Mouse (Mus musculus) c-Kit-positive CD71-positive TER-119-positive erythroid progenitor cells, embryonic 14.5 days (primary cell): ENCODE data around the gene Lipt1.
A peak's percentile ranks its signal among the peaks of the same experiment; 100 is the strongest.

Source experiments
- DNase-seq: peaks from one replicate; pipeline ENCODE4 v3.0.0-alpha.2; 2013; ENCODE audit warnings: low spot score

The Lipt1 gene

DNA sequence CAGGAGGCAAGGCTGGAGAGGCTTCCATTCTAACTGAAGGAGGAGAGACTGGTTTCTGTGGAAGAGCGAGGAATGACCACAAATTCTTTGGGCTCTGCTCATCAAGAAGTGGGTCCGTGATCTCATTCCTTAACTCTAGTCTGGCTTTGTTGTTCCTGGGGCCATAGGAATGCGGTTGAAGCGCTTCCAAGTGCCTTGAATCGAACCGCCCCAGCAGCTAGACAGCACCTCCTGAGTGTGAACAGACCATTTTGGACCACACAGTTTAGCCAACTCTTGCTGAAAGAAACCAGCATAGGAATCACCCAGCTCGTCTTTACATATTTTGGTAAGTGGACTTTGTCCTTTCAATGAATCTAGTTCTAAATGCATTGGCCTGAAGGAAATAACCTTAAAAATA is at the start of gene Lipt1:
Gene Lipt1 (plus strand): TSS at position 35 of the 400 bp plus-strand sequence.
- DNase-seq = no peak

DNA sequence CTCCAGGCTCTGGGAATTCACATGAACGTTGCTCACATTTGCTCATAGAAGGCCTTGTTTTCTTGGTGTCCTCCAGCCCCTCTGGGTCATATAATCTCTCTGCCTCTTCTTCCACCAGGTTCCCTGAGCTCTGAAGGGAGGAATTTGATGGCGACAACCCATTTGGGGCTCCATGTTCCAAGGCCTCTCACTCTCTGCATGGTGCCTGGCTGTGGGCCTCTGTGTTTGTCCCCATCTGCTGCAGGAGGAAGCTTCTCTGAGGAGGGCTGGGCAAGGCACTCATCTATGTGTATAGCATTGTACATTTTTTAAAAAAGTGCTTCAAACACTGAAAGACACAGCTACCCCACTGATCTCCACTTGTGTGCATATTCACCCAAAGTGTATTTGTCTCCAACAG is 39.9 kb upstream of the Lipt1 start:
- DNase-seq = no peak

DNA sequence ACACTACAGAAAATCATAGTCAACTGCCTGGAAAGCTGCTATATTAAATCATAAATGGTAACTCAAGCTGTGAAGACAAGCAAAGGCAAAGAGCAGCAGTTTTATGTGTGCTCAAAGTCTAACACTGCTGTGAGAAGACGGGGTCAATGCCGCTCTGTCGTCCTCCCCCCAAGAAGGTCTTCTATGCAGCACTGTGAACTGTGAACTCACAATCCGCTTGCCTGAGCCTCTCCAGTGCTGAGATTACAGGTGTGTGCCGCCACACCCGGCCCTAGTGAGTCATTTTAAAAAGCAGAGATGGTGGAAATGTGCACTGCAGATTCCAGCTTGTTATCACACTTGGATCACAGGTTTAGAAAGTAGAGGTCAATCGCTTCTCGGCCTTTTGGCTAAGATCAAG is 24.7 kb upstream of the Lipt1 start:
- no peak for DNase-seq

DNA sequence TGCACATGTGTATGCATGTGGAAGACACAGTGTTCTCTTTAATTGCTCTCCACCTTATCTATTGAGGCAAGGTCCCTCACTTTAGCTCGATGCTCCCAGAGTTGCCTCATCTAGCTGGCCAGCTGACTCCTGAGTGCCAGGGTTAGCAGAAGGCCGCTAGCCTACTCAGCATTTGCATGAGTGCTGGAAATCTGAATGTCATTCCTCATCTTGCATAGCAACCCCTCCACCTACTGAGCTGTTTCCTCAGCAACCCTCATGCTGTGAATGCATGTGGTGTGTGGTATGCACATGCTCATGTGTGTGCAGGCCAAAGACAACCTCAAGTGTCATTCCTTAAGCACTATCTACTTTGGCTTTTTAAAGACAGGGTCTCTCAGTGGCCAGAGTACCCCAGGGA is 20.8 kb upstream of the Lipt1 start:
- DNase-seq = no peak

GRCm38 (mm10) chr1:37864511-37865400 is 6.8 kb upstream of the Lipt1 start:
- peak; percentile 97 for DNase-seq

- no peak for DNase-seq
These were observed 5.9 kb upstream of the Lipt1 start for GRCm38 (mm10) chr1:37865401-37866215.

GRCm38 (mm10) chr1:37866286-37866685 is 5.3 kb upstream of the Lipt1 start, which contains the start of gene Tsga10:
Gene Tsga10 (minus strand): TSS chr1:37866429.
- no peak for DNase-seq

DNA sequence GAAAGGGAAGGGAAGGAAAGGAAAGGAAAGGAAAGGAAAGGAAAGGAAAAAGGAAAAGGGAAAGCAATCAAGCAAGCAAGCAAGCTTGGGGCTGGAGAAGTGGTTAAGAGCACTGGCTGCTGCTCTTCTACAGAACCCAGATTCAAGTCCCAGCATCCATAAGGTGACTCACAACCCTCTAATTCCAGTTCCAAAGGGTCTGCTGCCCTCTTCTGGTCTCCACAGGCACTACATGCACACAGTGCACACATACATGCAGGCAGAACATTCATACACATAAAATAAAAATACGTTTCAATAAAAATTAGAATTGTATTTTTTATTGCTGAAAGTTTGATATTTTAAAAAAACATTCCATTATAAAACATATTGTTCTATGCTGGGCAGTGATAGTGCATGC is 4.5 kb upstream of the Lipt1 start:
- peak; percentile 74 for DNase-seq

DNA sequence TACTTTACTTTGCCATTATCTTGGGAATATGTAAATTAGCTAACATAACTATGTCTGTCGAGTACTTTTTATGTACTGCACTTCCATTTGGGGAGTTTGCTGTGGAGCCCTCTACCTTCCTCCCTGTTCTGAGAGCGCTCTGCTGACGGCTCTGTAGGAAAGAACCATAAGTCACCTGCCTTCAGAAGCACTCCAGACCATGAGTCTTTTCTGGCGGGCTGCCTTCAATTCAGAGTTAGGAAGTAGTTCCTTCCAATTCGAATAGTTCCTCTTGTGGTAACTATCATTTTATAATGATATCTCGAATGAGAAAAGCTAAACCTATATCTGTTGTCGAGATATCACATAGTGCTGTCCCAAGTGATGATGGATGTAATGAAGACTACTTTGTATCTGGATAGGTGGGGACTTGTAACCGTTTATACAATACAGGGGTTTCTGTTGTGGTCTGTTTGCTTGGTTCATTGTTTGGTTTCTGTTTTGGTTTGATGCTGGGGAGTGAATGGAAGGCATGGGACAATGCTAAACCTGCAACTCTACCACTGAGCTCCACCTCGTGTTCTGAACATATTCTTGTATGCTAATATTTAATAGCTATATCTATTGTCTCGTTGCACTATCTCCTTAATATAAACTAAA is 3.7 kb upstream of the Lipt1 start:
- DNase-seq = no peak

DNA sequence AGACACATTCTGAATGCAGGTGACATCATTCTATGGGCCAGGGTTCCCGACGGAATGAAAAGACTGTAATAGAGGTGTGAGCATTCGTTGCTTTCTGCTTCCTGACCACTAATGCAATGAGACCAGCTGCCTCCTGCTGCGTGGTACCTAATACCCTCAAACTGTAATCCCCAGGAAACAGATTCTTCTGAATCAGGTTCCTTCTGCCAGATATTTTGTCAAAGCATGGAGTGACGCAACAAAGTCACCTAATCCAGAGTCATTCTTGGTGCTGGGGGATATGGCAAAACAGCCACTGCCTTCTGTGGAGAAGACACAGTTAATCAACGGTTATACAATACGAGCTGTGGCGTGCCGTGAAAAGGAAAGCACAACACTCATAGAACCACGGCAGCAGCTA is 2.9 kb upstream of the Lipt1 start:
- no peak for DNase-seq

DNA sequence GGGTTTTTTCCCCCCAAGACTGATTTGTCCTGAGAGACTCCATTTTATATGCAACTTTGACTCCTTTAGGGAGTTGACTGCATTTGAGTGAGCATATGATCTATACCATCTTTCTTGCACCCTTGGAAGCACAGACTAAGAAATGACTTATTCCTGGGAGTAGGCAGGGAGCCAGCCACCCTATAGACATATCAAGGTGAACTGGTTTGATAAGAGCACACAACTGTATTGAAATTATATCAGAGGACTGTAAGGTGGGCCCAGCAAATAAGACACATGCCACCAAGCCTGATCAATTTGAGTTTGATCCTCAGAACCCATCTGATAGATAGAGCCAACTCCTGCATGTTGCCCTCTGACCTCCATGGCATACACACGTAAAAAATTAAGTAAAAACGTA is 2.2 kb upstream of the Lipt1 start:
- DNase-seq = no peak

DNA sequence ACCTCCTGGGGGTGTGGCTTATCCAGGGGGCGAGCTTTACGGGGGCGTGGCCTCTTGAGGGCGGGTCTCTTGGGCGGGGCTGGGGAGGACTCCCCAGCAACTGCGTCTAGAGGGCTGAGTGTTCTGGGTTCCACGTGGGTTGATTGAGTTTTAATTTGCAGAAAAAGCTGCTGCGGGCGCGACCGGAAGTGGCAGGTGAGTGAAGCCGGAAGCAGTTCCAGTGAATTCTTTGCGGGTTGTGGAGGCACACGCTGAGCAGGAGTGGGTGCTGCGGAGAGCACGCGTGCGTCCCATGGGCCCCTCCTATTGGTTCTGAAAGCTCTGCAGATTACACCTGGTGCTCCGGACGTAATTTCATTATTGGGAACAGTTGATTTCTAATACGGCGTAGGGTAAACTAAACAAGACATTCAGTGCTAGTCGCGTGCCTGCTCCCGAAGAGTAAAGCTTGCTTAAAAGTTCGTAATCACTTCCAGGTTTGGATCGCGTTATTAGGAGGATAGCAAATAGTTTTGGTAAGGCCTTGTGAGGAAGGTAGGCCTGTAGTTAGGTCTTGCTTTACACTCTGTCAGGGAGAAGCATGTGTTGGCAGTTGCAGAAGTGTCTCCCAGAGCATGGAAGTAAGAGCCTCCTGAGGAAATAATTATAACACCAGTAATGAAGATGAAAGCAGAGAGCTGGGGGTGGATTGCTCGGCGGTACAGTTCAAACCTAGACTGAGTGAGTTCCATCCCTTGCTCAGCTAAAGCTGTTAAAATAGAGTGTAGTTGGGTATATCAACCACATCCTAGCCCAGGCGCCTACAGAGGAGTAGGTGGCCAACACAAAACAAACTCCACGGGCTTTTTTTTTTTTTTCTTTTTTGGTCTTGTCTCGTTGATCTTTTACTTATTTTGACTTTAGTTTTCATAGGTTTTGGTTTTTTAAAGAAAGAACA is 861 bp downstream of the Lipt1 start:
- peak; percentile 80 for DNase-seq

- no peak for DNase-seq
These were observed 1.6 kb downstream of the Lipt1 start for GRCm38 (mm10) chr1:37873157-37873556.

DNA sequence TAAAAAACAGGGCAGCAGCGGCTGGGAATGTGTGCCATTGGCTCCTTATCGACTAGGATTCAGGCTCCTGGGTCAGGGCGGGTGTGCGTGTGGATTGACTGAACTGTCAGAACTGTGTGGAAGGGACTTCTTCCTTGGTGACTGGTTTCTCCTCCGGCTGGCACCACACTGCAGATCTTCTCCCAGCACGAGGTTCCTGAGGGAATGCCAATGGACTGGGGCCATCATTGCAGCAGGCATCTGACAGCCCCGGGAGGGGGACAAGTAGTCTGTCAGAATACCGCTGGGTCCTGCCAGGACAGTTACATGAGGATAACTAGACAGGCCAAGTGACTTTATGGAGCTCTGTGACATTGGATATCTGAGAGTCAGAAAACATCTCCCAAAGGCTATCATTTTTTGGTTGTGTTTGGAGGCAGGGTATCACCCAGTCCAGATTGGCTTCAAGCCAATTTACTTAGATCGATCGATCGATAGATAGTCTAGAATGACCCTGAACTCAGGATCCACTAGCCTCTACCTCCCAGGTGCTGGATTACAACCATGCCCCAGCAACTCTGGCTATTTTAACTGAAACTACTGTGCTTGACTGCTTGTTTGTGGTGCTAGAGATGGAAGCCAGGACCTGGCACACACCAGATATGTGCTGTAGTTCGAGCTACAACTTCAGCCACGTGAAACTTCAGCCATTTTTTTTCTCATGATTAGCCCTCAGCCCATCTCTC is 6.4 kb downstream of the Lipt1 start:
- DNase-seq = no peak

- no peak for DNase-seq
These were observed 11.9 kb downstream of the Lipt1 start for GRCm38 (mm10) chr1:37883411-37883810.

- DNase-seq = peak; percentile 91
These were observed 12.9 kb downstream of the Lipt1 start for GRCm38 (mm10) chr1:37884451-37884850.

DNA sequence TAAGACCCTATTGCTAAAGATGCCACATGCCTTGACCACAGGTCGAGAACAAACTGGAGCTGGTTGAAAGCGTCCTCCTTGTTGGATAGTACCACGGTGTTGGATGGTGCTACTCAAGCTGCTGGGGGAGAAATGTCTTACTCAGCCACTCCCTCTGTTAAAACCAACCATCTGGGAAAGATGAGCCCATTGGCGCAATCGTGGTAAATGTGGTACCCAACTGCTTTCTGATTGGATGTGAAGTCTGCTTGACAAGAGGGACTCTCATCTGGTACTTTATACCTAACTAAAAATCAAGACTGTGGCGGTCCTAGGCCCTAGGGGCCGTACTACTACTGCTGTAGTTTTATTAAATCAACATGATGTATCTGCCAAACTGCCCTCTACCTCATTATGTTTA is 17.7 kb downstream of the Lipt1 start:
- DNase-seq = peak; percentile 28

DNA sequence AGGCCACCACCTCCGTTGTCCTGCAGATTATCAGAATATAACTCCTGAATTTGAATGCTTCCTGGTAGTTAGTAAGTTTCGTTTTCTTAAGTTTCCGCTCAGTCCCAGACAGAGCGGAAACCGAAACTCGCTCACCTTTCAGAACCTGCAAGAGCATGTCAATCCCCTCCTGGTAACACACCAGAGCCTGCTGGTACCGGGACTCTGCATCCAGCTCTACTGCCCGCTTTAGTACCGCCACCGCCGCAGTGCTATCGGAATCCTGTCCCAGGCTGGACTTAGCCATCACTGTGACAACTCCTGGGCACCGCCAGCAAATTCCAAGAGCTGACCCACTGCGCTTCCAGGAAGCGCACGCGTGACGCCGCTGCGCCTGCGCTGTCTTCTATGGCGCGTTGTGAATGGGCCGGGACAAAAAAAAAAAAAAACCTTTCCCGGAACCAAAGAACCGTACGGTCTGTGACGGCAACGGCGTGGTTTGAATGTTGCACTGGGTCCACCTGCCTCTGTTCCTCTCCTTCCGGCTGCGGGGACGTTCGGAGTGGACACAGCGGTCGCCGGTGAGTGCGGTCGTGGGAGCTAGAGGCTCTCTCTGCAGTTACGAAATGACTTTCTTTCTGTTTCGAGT is 18.6 kb downstream of the Lipt1 start, which contains the start of the genes Mitd1 and Mrpl30:
Gene Mitd1 (minus strand): TSS at position 387 of the 628 bp plus-strand sequence.
Gene Mrpl30 (plus strand): TSS at position 453 of the 628 bp plus-strand sequence.
- peak; percentile 94 for DNase-seq

GRCm38 (mm10) chr1:37891400-37891799 is 19.9 kb downstream of the Lipt1 start:
- DNase-seq = peak; percentile 27

GRCm38 (mm10) chr1:37894606-37895005 is 23.1 kb downstream of the Lipt1 start:
- DNase-seq = no peak
